Mouse (Mus musculus) macrophage (primary cell): ENCODE measurements around the gene Myof. TPM values are rescaled to one million over a fixed set of nuclear protein-coding genes. Genes with fewer than 3 reads are reported as not detected.

Experiments used
- H3K27ac ChIP-seq: fragments of 350-480 bp; formaldehyde crosslinking; 2 replicates; pipeline ENCODE4 v1.9.0; 2021
- H3K36me3 ChIP-seq: fragments of 350-480 bp; formaldehyde crosslinking; 2 replicates; pipeline ENCODE4 v1.9.0; 2021; ENCODE audit errors: inconsistent target
- H3K4me3 ChIP-seq: fragments of 350-480 bp; formaldehyde crosslinking; 2 replicates; pipeline ENCODE4 v1.9.0; 2021; ENCODE audit errors: inconsistent target
- H3K79me2 ChIP-seq: fragments of 350-480 bp; formaldehyde crosslinking; 2 replicates; pipeline ENCODE4 v1.9.0; 2021; ENCODE audit errors: inconsistent target
- WGBS: methylation state at CpG from one replicate; pipeline ENCODE4 v1.1.7; 2026; ENCODE audit warnings: inconsistent platforms; ENCODE audit not compliant: missing documents; 5-methylcytosine and 5-hydroxymethylcytosine counted together
- polyA plus RNA-seq: library from polyadenylated mRNA; stranded (reverse); fragments of 250-400 nt; gene quantifications from 3 replicates; pipeline ENCODE4 v1.2.4, GENCODE M21; 2018; ENCODE audit warnings: inconsistent platforms

The Myof gene
- polyA plus RNA-seq, 1 experiment from 2014 or later: 281 TPM

DNA sequence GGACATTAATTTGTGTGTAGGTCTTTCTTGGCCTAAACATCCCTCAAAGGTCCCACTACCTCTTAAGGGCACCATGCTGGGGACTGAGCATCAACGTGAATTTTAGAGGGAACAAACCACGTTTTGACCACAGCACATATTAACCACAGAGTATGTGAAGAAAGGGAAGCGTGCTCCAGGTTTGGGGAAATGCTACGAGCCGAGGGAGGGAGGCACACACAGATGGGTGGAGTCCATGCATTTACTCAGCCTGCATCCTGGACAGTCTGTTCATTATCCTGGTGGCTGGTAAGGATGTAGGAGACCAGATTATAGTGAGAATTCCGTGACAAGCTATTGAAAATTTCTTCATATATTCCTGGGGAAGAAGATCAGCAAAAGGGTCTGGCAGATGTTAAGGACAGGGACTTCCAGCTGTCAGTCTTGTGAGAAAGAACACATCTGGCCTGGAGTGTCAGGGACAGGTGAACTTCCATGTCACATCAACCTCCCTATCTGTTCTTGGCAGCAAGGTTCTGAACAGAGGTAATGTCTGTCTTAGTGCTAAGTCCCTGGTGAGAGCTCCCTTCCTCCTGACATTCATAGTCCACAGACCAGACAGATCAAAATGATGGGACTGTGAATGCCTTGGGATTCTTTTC is 166.7 kb downstream of the Myof start:
- WGBS: 2% methylated on average over 5 of the region's 6 CpGs
- H3K4me3 ChIP-seq: no peak overlapping the region
- H3K79me2 ChIP-seq: no peaks in the 10 kb centered on the region

DNA sequence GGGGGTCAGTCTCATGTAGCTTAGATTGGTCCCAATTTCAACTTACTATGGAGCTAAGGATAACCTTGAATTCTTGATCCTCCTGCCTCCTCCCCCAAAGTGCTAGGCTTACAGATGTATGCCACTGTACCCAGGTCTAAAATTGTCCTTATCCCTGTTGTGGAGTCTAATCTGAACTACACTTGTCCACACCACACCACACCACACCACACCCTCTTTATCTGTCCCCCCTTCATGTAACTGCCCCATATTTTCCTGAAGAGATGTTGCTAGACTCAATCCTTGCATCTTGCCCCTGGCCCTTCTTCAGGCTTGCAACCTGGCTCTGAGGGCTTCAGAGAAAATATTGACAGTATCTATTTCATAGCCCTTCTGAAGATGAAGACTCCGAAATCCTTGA is 169.9 kb downstream of the Myof start:
- Histone ChIP-seq H3K4me3 (no peak overlapping the region), H3K79me2 (no peaks in the 10 kb centered on the region), H3K27ac (no peak overlapping the region), H3K36me3 (no peaks in the 10 kb centered on the region)
- 87% methylated on average over 1 of the region's 1 CpGs for WGBS

More for the DNA sequence above, 166.7 kb downstream of the Myof start:
- Histone ChIP-seq H3K36me3 (no peaks in the 10 kb centered on the region), H3K27ac (no peak overlapping the region)

DNA sequence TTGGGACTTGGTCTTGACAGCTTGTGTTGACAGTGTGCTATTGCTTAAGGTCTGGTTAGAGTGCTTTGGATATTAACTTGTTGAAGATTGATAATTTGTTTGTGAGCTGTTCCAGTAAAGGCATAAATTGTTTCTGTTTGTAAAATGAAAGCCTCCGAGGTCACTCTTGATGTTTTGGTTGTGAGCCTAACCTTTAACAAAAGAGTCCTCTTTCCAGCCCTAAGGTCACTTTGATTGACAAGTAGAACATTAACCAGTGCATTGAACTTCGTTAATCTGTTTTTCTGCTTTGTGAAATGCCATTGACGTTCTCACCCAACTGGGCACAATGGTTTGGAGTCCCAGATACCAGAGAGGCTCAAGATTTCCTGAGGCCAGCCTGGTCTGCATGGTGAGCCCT is 175.8 kb downstream of the Myof start:
- H3K79me2 ChIP-seq: no peaks in the 10 kb centered on the region
- no peak overlapping the region for H3K4me3 ChIP-seq
- H3K36me3 ChIP-seq: no peaks in the 10 kb centered on the region
- H3K27ac ChIP-seq: no peak overlapping the region
- 100% methylated on average over 3 of the region's 3 CpGs for WGBS

DNA sequence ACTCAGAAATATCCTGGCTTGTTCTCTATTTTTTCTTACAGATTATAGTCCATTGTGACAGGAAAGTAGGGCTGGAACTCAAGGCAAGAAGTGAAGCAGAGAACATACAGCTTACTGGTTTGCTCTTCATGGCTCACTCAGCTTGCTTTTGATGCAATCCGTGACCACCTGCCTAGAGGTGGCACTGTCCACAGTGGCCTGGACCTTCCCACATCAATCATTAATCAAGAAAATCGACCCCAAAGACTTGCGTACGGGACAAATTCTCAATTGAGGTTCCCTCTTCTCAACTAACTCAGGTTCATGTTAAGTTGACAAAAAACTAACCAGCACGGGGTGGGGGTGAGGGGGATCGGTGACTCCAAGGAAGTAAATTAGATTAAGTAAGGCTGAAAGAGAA is 176.4 kb downstream of the Myof start:
- Histone ChIP-seq H3K79me2 (no peaks in the 10 kb centered on the region), H3K4me3 (no peak overlapping the region), H3K36me3 (no peaks in the 10 kb centered on the region), H3K27ac (no peak overlapping the region)
- WGBS: 95% methylated on average over 6 of the region's 6 CpGs

DNA sequence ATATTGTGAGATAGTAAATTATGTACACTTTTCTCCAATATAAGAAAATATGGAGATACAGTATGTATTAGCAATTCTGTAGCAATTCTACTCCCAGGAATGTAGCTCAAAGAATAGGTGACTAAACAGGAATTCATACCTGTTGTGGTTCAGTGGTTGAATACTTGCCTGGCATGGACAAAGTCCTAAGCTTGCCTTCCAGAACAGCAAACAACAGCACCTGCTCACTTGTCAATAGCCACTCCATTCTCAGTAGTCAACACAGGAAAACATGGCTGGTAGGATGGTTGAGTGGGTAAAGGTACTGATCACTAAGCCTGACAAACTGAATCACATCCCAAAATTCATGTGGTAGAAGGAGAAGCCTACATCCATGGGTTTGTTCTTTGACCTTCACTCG is 182.2 kb downstream of the Myof start:
- H3K4me3 ChIP-seq: no peak overlapping the region
- no peaks in the 10 kb centered on the region for H3K79me2 ChIP-seq
- WGBS: 100% methylated on average over 1 of the region's 1 CpGs
- no peak overlapping the region for H3K27ac ChIP-seq
- H3K36me3 ChIP-seq: no peaks in the 10 kb centered on the region

DNA sequence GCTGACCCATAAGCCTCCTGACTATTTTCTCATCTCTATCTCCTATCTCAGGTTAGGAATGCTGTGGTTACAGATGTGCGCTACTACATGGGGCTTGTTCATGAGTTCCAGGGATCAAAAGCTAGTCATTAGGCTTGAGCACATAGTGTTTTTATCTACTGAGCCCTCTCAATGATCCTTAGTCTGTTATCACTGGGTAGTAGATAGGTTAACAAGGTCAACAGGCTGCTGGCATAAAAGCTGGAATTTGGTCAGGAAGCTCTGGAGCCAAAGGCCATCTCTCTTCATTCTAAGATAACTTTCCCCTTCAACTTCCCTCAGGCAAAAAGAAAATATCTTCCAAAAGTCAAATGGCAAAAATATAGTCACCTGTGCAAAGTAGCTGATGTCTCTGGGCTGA is 183.1 kb downstream of the Myof start:
- Histone ChIP-seq H3K4me3 (no peak overlapping the region), H3K36me3 (no peaks in the 10 kb centered on the region), H3K27ac (no peak overlapping the region), H3K79me2 (no peaks in the 10 kb centered on the region)
- 100% methylated on average over 1 of the region's 1 CpGs for WGBS

DNA sequence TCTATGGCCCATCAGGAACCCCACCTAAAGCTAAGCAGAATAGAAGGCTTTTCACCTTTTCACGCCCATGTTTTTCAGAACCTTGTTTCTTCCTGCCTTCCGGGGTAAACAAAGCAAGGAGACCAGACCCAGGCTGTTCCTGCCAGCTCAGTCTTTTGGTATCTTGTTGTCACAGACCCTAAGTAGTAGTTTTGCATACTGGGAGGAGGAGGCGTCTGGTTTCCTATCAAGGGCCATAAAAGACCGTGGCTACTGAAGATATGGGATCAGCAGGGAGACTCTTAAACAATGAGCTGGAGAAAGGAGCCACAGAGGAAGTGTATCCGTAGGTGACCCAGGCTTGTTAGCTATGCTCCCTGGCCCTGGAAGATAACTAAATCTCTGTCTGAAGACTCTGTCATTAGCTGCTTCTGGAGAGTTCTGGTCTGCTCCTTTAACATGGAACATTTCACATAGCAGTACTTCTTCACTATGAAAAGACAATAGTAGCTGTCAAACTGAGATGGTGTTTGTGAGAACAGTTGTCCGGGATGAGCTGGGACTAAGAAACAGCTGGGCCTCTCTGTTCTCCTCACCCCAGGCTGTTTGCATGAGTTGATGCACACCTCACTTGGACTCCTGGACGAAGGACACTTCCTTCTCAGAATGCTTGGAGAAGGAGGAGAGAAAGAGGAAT is 184.8 kb downstream of the Myof start:
- no peaks in the 10 kb centered on the region for H3K36me3 ChIP-seq

DNA sequence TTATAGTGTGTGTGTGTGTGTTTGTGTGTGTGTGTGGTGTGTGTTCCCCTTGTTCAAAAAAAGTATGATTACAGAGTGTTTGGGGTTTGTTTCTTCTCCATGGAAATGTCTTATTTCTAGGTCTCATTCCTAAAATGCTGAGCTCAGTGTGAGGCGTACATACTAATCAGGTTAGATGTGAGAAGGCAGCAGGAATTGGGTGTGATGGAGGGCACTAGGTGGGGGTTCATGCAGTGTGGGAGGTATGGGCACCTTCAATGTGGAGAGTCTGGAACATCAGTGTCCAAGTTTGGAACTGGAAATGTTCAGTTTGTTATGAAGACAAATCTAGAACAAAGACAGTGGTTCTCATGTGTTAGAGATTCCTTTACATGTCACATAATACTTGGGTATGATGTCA is 191.3 kb downstream of the Myof start:
- Histone ChIP-seq H3K4me3 (no peak overlapping the region), H3K79me2 (no peaks in the 10 kb centered on the region), H3K27ac (no peak overlapping the region), H3K36me3 (no peaks in the 10 kb centered on the region)
- WGBS: 100% methylated on average over 1 of the region's 1 CpGs

More for the DNA sequence above, 184.8 kb downstream of the Myof start:
- WGBS: 82% methylated on average over 7 of the region's 7 CpGs
- Histone ChIP-seq H3K4me3 (no peak overlapping the region), H3K79me2 (no peaks in the 10 kb centered on the region), H3K27ac (no peak overlapping the region)

DNA sequence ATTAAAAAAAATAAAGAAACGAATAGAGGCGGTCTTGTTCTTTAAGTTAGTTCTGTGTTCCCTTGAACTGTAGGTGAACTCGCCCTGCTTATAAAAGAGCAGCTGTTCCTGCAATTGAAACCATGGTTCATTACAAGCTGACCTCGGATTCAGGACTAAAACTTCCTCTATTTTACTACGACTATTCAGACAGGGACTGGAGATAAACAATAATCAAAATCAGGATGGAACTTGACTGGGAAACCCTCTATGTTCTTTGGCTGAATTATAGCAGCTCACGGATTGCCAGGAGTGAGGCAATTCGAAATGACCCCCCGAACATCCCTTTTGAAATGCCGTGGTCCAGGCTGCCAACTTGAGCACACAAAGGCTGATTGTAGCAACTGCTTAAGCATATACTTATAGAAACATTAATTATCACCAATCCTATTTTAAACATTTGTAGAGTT is 191.8 kb downstream of the Myof start:
- H3K36me3 ChIP-seq: no peaks in the 10 kb centered on the region
- H3K4me3 ChIP-seq: no peak overlapping the region
- 61% methylated on average over 9 of the region's 9 CpGs for WGBS
- H3K27ac ChIP-seq: no peak overlapping the region
- no peaks in the 10 kb centered on the region for H3K79me2 ChIP-seq

Other genes with a start within 250 kb of the Myof start
- 0.91 to 8.9 TPM (median 6.7 TPM) in 3 replicates for gene Cep55, start 11.4 kb upstream of the Myof start, polyA plus RNA-seq
- gene Ffar4, start 53.5 kb upstream of the Myof start, polyA plus RNA-seq: not detected in 3 replicates
- gene Rbp4, start 81.7 kb upstream of the Myof start, polyA plus RNA-seq: not detected in 3 replicates
- gene Pde6c, start 89.2 kb upstream of the Myof start, polyA plus RNA-seq: not detected in 3 replicates
- gene Fra10ac1, start 180.6 kb upstream of the Myof start, polyA plus RNA-seq: 11.0 to 26.8 TPM (median 21.3 TPM) in 3 replicates
- gene Lgi1, start 221.0 kb upstream of the Myof start, polyA plus RNA-seq: not detected in 3 replicates